Mouse (Mus musculus) hindbrain, embryonic 11.5 days (tissue): ENCODE data around the gene Cwc25. TPM values are rescaled to one million over a fixed set of nuclear protein-coding genes. Genes with fewer than 3 reads are reported as not detected.

Experiments used
- ATAC-seq: fragments of 200-750 bp; cut with Nextera tagmentation; 2 replicates; pipeline ENCODE4 v1.8.0; 2017; ENCODE audit warnings: mild to moderate bottlenecking, moderate TSS enrichment, moderate library complexity; ENCODE audit not compliant: low FRiP score
- DNase-seq: peaks from one replicate; pipeline ENCODE4 v3.0.0-alpha.2; 2015; ENCODE audit warnings: low spot score
- H3K27ac ChIP-seq: fragments of 300-500 bp; sonication (generic); 2 replicates; pipeline ENCODE4 v1.5.1; 2014; ENCODE audit warnings: mild to moderate bottlenecking, low read depth, low read length
- H3K27me3 ChIP-seq: fragments of 300-500 bp; sonication (generic); 2 replicates; pipeline ENCODE4 v1.6.1; 2014; ENCODE audit warnings: mild to moderate bottlenecking, low read length, moderate library complexity, mixed read lengths; ENCODE audit not compliant: control insufficient read depth, insufficient read depth
- H3K36me3 ChIP-seq: fragments of 300-500 bp; sonication (generic); 2 replicates; pipeline ENCODE4 v1.6.1; 2014; ENCODE audit warnings: mild to moderate bottlenecking, low read length, moderate library complexity, mixed read lengths; ENCODE audit not compliant: control insufficient read depth, insufficient read depth
- H3K4me1 ChIP-seq: fragments of 300-500 bp; sonication (generic); replicated peaks from 2 replicates; pipeline ENCODE4 v1.6.1; 2014; ENCODE audit warnings: low read length, mixed read lengths; ENCODE audit not compliant: control insufficient read depth, insufficient read depth
- H3K4me2 ChIP-seq: fragments of 300-500 bp; sonication (generic); replicated peaks from 2 replicates; pipeline ENCODE4 v1.6.1; 2014; ENCODE audit warnings: mild to moderate bottlenecking, low read depth, low read length
- H3K4me3 ChIP-seq: fragments of 300-500 bp; sonication (generic); 2 replicates; pipeline ENCODE4 v1.5.1; 2014; ENCODE audit warnings: low read depth, low read length
- H3K9ac ChIP-seq: fragments of 300-500 bp; sonication (generic); 2 replicates; pipeline ENCODE4 v1.6.1; 2014; ENCODE audit warnings: low read depth, low read length
- H3K9me3 ChIP-seq: fragments of 300-500 bp; sonication (generic); 2 replicates; pipeline ENCODE4 v1.6.1; 2016; ENCODE audit warnings: low read length; ENCODE audit not compliant: control insufficient read depth
- WGBS: fragments of 180-500 bp; shearing (Covaris S2); extraction: QIAGEN DNeasy Blood & Tissue Kit; methylation state at CpG from one replicate; pipeline ENCODE4 v1.1.7; 2014; 5-methylcytosine and 5-hydroxymethylcytosine counted together
- polyA plus RNA-seq: library from polyadenylated mRNA; unstranded; fragments of >200 nt; fragmentation: Nextera tagmentation; extraction: Ambion mirVana; gene quantifications from 2 replicates; pipeline ENCODE4 v1.2.1, GENCODE M21; 2014

Gene Cwc25
- polyA plus RNA-seq, 1 experiment from 2014 or later, result 17.0 TPM

DNA sequence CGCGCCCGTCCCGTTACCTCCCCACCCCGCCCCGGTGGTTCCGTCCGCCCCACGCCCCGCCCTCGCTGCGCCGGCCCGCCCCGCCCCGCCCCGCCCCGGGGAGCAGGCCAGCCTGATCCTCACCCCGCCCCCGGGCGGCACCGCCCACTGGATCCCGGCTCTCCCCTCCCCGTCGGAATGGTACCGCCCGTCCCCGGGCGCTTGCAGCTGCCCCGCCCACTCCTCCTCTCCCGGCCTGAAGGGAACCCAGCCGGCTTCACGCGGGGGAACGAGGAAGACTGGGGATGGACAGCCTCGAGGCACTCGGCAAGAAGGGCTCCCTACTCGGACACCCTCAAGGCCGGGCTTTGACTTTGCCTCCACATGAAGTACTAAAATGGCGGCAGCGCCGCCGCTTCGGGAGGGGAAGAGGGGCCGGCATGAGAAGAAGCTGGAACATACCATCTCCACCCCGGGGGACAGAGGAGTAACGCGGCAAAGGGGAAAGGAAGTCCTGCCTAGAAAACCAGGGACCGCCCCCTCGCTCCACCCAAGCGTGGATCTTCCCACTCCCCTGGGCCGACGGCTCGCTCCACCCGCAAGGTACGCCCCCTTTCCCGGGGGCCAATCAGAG is 21.5 kb downstream of the Cwc25 start:
- Histone ChIP-seq H3K9ac (peak overlapping the region; percentile 88), H3K4me1 (peaks cover 8% of the 10 kb centered on the region), H3K4me3 (peak overlapping the region; percentile 60), H3K9me3 (no peaks in the 10 kb centered on the region), H3K27ac (peak overlapping the region; percentile 94), H3K27me3 (no peaks in the 10 kb centered on the region), H3K36me3 (no peaks in the 10 kb centered on the region), H3K4me2 (peak overlapping the region; percentile 78)
- under 1% methylated on average over 23 of the region's 57 CpGs for WGBS
- ATAC-seq, result peak; percentile 97
- peak; percentile 98 for DNase-seq

DNA sequence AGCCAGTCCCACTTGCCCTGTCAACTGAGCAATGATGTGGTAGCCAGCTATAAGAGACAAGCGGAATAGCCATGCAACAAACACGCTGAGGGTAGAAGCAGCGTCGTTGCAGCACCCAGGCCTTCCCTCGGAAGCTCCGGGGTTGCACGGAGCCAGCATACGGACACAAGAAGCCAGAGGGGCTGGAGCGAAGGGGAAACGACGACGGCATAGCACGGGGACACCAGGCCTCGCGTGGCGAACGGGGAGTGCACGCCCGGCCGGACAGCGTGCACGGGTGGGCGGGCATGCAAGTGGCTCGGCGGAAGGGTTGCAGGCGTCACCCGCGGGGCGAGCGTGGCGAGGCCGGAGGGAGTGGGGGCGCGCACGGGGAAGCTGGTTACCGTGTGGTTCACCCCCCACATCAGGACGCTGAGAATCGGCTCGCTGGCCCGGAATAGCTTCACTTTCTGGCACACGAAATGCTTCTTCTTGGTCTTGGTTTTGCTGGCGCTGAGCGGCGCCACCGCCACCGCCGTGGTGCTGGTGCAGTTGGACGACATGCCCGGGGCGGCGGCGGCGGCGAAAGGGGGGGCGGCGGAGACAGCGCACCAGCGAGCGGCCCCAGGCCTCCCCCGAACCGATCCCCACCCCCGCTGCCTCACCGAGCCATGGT is 22.2 kb downstream of the Cwc25 start, which contains the start of gene Pip4k2b:
TSS of gene Pip4k2b (minus strand) at position 642 of the 655 bp plus-strand sequence.
- H3K4me1 ChIP-seq, result peaks cover 8% of the 10 kb centered on the region
- WGBS, result under 1% methylated on average over 52 of the region's 63 CpGs
- H3K4me2 ChIP-seq, result peak within 1 kb of the TSS; percentile 78
- peak within 1 kb of the TSS; percentile 94 for H3K27ac ChIP-seq
- peak within 1 kb of the TSS; percentile 88 for H3K9ac ChIP-seq
- H3K36me3 ChIP-seq, result no peaks in the 10 kb centered on the region
- ATAC-seq, result peak; percentile 52
- H3K4me3 ChIP-seq, result peak within 1 kb of the TSS; percentile 60
- no peaks in the 10 kb centered on the region for H3K27me3 ChIP-seq
- DNase-seq, result peak; percentile 60
- no peaks in the 10 kb centered on the region for H3K9me3 ChIP-seq

DNA sequence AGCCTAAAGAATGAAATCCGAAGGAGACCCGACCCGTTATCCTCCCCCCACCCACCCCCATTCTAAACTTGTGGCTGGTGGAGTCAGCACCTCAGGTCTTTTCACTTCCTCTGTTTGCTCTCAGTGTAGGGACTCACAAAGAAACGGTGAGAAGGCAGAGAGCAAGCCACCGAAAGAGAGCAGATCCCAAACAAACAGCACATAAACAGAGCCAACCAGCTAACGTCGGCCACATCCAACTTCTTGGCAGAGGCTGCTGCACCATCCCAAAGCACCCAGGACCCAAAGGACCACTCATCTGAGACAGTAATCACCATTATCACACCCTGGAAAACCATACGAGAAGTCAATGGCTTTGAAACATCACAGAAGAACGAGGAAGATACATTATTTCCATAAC is 22.9 kb downstream of the Cwc25 start:
- Histone ChIP-seq H3K27ac (no peak overlapping the region), H3K36me3 (no peaks in the 10 kb centered on the region), H3K27me3 (no peaks in the 10 kb centered on the region), H3K4me1 (peaks cover 8% of the 10 kb centered on the region), H3K4me3 (peak overlapping the region; percentile 60), H3K9ac (peak overlapping the region; percentile 85; the same call in 1 of the 2 replicates), H3K4me2 (peak overlapping the region; percentile 78), H3K9me3 (no peaks in the 10 kb centered on the region)
- WGBS, result 48% methylated on average over 9 of the region's 9 CpGs
- ATAC-seq (no peak), DNase-seq (no peak)

DNA sequence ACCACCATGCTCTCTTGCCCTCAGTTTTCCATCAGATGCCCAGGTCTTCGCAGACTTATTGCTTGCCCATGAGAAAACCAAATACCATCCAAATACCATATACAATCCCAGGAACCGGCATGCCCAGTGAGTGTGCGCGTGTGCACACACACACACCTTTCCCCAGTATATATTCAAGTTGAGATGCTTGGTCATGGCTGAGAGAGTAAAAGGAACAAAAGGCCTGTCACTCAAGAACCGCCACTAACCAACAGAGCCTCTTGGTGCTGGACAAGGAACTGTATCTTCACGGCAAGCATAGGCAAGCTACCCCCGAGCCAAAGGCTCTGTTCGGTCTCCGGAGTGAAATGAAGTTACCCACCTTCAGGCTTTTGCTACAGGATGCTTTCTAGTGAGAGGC is 23.8 kb downstream of the Cwc25 start:
- DNase-seq, result no peak
- H3K9me3 ChIP-seq, result no peaks in the 10 kb centered on the region
- no peaks in the 10 kb centered on the region for H3K27me3 ChIP-seq
- peak overlapping the region; percentile 78 for H3K4me2 ChIP-seq
- peak overlapping the region; percentile 60 for H3K4me3 ChIP-seq
- no peak overlapping the region for H3K27ac ChIP-seq
- no peaks in the 10 kb centered on the region for H3K36me3 ChIP-seq
- 0 out of 2 replicates have a peak overlapping the region, but pooled peaks have one; percentile 4 for H3K9ac ChIP-seq
- ATAC-seq, result no peak
- peaks cover 8% of the 10 kb centered on the region for H3K4me1 ChIP-seq
- WGBS, result 80% methylated on average over 9 of the region's 9 CpGs

DNA sequence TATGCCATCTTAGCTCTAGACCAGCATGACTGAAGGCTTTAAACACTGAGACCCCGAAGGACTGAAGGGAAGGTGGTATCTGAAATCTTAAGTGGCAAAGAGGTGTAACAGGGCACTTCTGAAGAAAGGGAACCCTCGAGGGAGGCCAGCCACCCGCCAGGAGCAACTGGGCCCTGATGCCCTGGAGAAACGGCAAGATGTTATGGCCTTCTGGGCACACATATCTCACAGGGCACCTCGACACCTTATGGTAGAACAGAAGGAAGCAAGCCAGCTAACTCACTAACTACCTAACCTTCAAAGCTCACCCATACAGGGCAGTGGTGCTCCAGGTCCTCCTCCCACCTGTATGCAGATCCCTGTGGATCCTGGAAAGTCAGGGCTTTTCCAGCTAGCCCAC is 24.2 kb downstream of the Cwc25 start:
- Histone ChIP-seq H3K4me2 (no peak overlapping the region), H3K9me3 (no peaks in the 10 kb centered on the region), H3K4me3 (no peak overlapping the region; the same call in 1 of the 2 replicates), H3K9ac (no peak overlapping the region), H3K27ac (no peak overlapping the region), H3K27me3 (no peaks in the 10 kb centered on the region), H3K4me1 (peaks cover 8% of the 10 kb centered on the region), H3K36me3 (no peaks in the 10 kb centered on the region)
- 90% methylated on average over 5 of the region's 5 CpGs for WGBS
- DNase-seq, result no peak
- no peak for ATAC-seq

DNA sequence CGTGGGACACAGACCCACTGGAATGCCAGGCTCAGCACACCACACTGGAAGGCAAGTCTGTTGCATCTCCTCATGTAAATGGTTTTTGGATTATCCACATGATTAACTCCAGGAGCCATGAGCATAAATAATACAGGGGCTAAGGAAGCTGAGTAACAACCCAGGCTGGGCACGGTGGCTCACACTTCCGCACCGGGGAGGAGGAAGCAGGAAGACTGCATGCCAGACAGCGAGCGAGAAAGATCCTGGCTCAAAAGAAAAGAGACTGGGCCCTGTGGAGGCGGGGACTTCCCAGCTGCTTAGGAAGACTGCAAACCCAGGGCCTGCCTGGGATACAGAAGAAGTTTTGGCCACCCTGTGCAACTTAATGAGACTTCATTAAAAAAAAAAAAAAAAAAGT is 26.2 kb downstream of the Cwc25 start:
- no peak for ATAC-seq
- peaks cover 8% of the 10 kb centered on the region for H3K4me1 ChIP-seq
- H3K27ac ChIP-seq, result no peak overlapping the region
- no peak overlapping the region for H3K9ac ChIP-seq
- H3K27me3 ChIP-seq, result no peaks in the 10 kb centered on the region
- 56% methylated on average over 7 of the region's 7 CpGs for WGBS
- no peak overlapping the region for H3K4me3 ChIP-seq
- no peaks in the 10 kb centered on the region for H3K36me3 ChIP-seq
- no peak overlapping the region for H3K4me2 ChIP-seq
- DNase-seq, result no peak
- H3K9me3 ChIP-seq, result no peaks in the 10 kb centered on the region

DNA sequence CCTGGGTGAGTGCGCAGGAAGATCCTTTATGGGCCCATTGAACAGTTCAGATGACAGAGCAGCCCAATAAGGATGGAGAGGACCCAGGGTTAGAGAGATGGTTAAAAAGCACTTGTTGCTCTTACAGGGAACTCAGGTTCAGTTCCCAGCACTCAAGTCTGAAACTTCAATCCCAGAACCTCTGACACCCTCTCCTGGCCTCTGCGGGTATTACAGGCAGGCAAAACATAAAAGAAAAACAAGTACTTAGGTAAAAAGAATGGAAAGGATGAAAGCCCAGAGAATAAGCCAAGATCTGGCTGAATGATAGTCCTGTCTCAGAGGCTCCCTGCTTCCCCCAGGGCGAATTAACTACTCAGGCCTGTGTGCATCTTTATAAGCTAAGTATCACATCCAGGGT is 27.2 kb downstream of the Cwc25 start:
- H3K27me3 ChIP-seq, result no peaks in the 10 kb centered on the region
- no peak overlapping the region for H3K4me3 ChIP-seq
- no peak overlapping the region for H3K4me2 ChIP-seq
- H3K27ac ChIP-seq, result no peak overlapping the region
- DNase-seq (no peak), ATAC-seq (no peak)
- 91% methylated on average over 3 of the region's 3 CpGs for WGBS
- H3K9me3 ChIP-seq, result no peaks in the 10 kb centered on the region
- no peak overlapping the region for H3K9ac ChIP-seq
- no peaks in the 10 kb centered on the region for H3K36me3 ChIP-seq
- H3K4me1 ChIP-seq, result peaks cover 8% of the 10 kb centered on the region

DNA sequence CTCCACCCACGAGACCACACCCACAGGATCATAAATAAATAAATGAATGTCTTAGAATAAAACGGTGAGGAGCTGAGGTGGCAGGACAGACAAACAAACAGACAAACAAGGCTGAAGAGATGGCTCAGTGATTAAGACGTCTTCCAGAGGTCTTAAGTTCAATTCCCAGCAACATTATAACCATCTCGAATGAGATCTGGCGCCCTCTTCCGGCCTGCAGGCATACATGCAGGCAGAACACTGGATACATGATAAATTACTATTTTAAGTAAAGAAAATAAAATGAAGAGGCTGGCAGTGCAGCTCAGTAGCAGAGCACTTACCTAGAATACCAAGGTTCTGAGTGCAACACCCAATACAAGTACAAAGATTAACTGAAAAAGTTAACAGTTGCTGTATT is 27.7 kb downstream of the Cwc25 start:
- Histone ChIP-seq H3K36me3 (no peaks in the 10 kb centered on the region), H3K9me3 (no peaks in the 10 kb centered on the region), H3K4me3 (no peak overlapping the region), H3K9ac (no peak overlapping the region), H3K27me3 (no peaks in the 10 kb centered on the region), H3K4me1 (peaks cover 8% of the 10 kb centered on the region), H3K4me2 (no peak overlapping the region), H3K27ac (no peak overlapping the region)
- DNase-seq, result no peak
- WGBS, result 68% methylated on average over 6 of the region's 6 CpGs
- ATAC-seq, result no peak

DNA sequence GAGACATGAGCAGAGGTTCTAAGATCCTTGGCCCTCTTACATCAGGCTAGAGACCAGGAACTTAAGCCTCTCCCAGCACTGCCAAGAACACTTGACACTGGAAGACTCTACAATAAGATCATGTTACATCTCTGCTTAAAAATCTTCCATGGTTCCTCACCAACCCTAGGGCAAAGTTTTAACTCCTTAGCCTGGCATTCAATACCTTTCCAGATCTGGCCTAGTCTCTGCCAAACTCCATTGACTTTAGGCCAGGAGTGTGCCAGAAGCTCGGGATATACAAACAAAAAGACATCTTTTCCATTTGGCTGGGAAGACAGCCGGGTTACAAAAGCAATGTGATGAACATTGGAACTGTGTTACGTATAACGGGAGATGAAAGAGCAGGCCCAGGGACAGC is 28.8 kb downstream of the Cwc25 start:
- H3K9me3 ChIP-seq, result no peaks in the 10 kb centered on the region
- no peaks in the 10 kb centered on the region for H3K27me3 ChIP-seq
- no peaks in the 10 kb centered on the region for H3K36me3 ChIP-seq
- 83% methylated on average over 4 of the region's 4 CpGs for WGBS
- H3K4me1 ChIP-seq, result no peaks in the 10 kb centered on the region
- no peak overlapping the region for H3K9ac ChIP-seq
- no peak for DNase-seq
- ATAC-seq, result no peak
- H3K4me2 ChIP-seq, result no peak overlapping the region
- H3K27ac ChIP-seq, result no peak overlapping the region
- H3K4me3 ChIP-seq, result no peak overlapping the region
